Mouse (Mus musculus): ENCODE measurements around the gene Trim8. TPM values are rescaled to one million over a fixed set of nuclear protein-coding genes. Genes with fewer than 3 reads are reported as not detected.

The Trim8 gene
- total and polyA plus RNA-seq, 3 experiments, result 4.4 to 24.9 (median 12.0) TPM

DNA sequence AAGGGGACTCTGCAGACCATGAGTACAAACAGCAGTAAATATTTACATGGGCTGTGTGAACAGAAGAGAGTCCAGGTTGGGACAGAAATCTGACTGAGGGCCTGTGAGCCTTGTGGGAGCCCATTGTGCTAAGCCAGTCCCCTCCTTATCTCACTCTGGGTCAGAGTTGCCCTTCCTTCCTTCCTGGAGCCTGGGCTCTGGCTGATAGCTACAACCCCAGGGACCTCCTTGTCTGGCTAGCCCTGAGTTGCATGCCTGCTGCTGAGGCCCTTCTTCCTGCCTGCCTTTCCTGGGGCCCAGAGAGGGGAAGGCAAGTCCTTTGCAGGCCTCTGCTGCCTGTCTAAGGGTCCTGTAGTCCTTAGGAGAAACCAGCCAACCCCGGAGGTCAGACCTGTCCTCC is 46.5 kb upstream of the Trim8 start:
- dilution Hi-C loops (cut with MboI; ENCODE audit: extremely low pct_ligation_motif_present, extremely low pct_unique_long_range_greater_than_20kb, low sequenced_read_pairs), result no loop called here
- TF ChIP-seq ZKSCAN1 (IDR thresholded peaks at IDR 0.05; ENCODE audit: borderline replicate concordance, low read depth, low read length) (no peak), KAT2A (IDR thresholded peaks at IDR 0.05; ENCODE audit: insufficient replicate concordance, low read length) (no peak), HCFC1 (IDR thresholded peaks at IDR 0.05; ENCODE audit: low read depth, low read length) (no peak), ETS1 (conservative IDR thresholded peaks at IDR 0.05; ENCODE audit: low read depth, low read length) (no peak), GABPA (IDR thresholded peaks at IDR 0.05; ENCODE audit: insufficient replicate concordance, low read depth, low read length) (no peak), PAX5 (IDR thresholded peaks at IDR 0.05; ENCODE audit: low read length) (no peak), NRF1 (IDR thresholded peaks at IDR 0.05; ENCODE audit: low read depth, low read length) (no peak), USF2 (conservative IDR thresholded peaks at IDR 0.05; ENCODE audit: low read depth, low read length) (no peak), CHD1 (IDR thresholded peaks at IDR 0.05; ENCODE audit: low read depth, low read length) (no peak), ZMIZ1 (IDR thresholded peaks at IDR 0.05; ENCODE audit: low read depth, low read length) (no peak), UBTF (IDR thresholded peaks at IDR 0.05; ENCODE audit: low read depth, low read length) (no peak), ZC3H11A (IDR thresholded peaks at IDR 0.05; ENCODE audit: low read depth, low read length) (no peak), CHD2 (IDR thresholded peaks at IDR 0.05; ENCODE audit: low read length) (no peak)
- Histone ChIP-seq H3K27me3 (replicated peaks) (no peaks in the 10 kb centered on the region), H3K9ac (ENCODE audit: insufficient read depth, low read depth) (no peak overlapping the region), H3K4me1 (ENCODE audit: control insufficient read depth in 1 of 2, insufficient read depth in 2 of 2) (peaks cover 8 to 26% of the 10 kb centered on the region in 2 experiments; a peak in 3 of 4 replicates), H3K9me3 (replicated peaks; ENCODE audit: low read length) (no peaks in the 10 kb centered on the region), H3K79me2 (replicated peaks; ENCODE audit: control insufficient read depth, extremely low read depth, insufficient read depth, poor library complexity, severe bottlenecking) (no peaks in the 10 kb centered on the region), H3K36me3 (replicated peaks in 1 of 2; ENCODE audit: control insufficient read depth in 1 of 2, insufficient read depth in 1 of 2, low read length in 1 of 2) (peaks cover 41 to 98% of the 10 kb centered on the region in 2 experiments), H3K4me2 (ENCODE audit: insufficient read depth, low read depth, poor library complexity, severe bottlenecking) (no peak overlapping the region), H3K4me3 (replicated peaks in 1 of 3; ENCODE audit: low read depth in 2 of 3, low read length in 2 of 3, poor library complexity in 1 of 3) (no peak overlapping the region), H3K27ac (ENCODE audit: insufficient read depth, low read depth) (no peak overlapping the region)
- in situ Hi-C loops (cut with MboI; ENCODE audit: low pct_ligation_motif_present, low pct_unique_long_range_greater_than_20kb, low sequenced_read_pairs), result no loop called here
- DNase-seq (ENCODE audit: extremely low read depth), result no peak

DNA sequence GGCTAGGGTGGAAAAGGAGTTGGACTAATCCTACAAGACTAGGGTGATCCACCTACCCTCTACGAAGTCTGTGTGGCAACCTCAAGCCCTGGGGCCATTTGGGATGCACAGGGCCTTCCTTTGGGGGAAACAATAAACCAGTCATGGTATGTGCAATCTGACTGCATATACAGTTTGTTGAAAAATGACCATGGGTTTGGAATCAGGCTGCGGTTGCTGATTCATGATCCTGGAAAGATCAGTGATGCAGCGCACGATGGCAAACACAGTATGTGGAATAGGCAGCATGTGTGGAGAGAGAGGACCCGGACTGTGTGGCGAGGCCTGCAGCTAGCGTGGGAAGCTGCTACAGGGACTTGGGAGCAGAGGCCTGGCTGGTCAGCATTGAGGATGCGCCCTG is 45.9 kb upstream of the Trim8 start:
- H3K9ac ChIP-seq (ENCODE audit: insufficient read depth, low read depth), result no peak overlapping the region
- H3K79me2 ChIP-seq (replicated peaks; ENCODE audit: control insufficient read depth, extremely low read depth, insufficient read depth, poor library complexity, severe bottlenecking), result no peaks in the 10 kb centered on the region
- H3K9me3 ChIP-seq (replicated peaks; ENCODE audit: low read length), result no peaks in the 10 kb centered on the region
- peaks cover 8 to 26% of the 10 kb centered on the region in 2 experiments; a peak in 3 of 4 replicates for H3K4me1 ChIP-seq (ENCODE audit: control insufficient read depth in 1 of 2, insufficient read depth in 2 of 2)
- dilution Hi-C loops (cut with MboI; ENCODE audit: extremely low pct_ligation_motif_present, extremely low pct_unique_long_range_greater_than_20kb, low sequenced_read_pairs) (no loop called here), in situ Hi-C loops (cut with MboI; ENCODE audit: low pct_ligation_motif_present, low pct_unique_long_range_greater_than_20kb, low sequenced_read_pairs) (no loop called here)
- no peaks in the 10 kb centered on the region for H3K27me3 ChIP-seq (replicated peaks)
- H3K27ac ChIP-seq (ENCODE audit: insufficient read depth, low read depth), result no peak overlapping the region
- TF ChIP-seq NRF1 (IDR thresholded peaks at IDR 0.05; ENCODE audit: low read depth, low read length) (no peak), ZC3H11A (IDR thresholded peaks at IDR 0.05; ENCODE audit: low read depth, low read length) (no peak), RAD21 (IDR thresholded peaks at IDR 0.05; ENCODE audit: low read depth, low read length) (no peak), ELF1 (IDR thresholded peaks at IDR 0.05; ENCODE audit: low read depth, low read length) (no peak), USF2 (conservative IDR thresholded peaks at IDR 0.05; ENCODE audit: low read depth, low read length) (no peak), UBTF (IDR thresholded peaks at IDR 0.05; ENCODE audit: low read depth, low read length) (no peak), ZNF384 (IDR thresholded peaks at IDR 0.05; ENCODE audit: low read depth, low read length) (no peak), NELFE (IDR thresholded peaks at IDR 0.05; ENCODE audit: low read depth, low read length) (no peak), CHD1 (IDR thresholded peaks at IDR 0.05; ENCODE audit: low read depth, low read length) (no peak), ZKSCAN1 (IDR thresholded peaks at IDR 0.05; ENCODE audit: borderline replicate concordance, low read depth, low read length) (no peak), SIN3A (IDR thresholded peaks at IDR 0.05; ENCODE audit: low read length) (no peak), E2F4 (IDR thresholded peaks at IDR 0.05; ENCODE audit: insufficient replicate concordance, low read depth, low read length) (no peak), POLR2A (IDR thresholded peaks at IDR 0.05; ENCODE audit: low read depth, low read length) (no peak), IRF4 (IDR thresholded peaks at IDR 0.05; ENCODE audit: low read depth, low read length) (no peak), CHD2 (IDR thresholded peaks at IDR 0.05; ENCODE audit: low read length) (no peak), TBP (conservative IDR thresholded peaks at IDR 0.05; ENCODE audit: low read depth, low read length) (no peak), CTCF (conservative IDR thresholded peaks at IDR 0.05 in 1 of 2, IDR thresholded peaks at IDR 0.05 in 1 of 2; ENCODE audit: low read depth in 2 of 2, low read length in 2 of 2) (no peak)
- DNase-seq (ENCODE audit: extremely low read depth), result no peak
- peaks cover 36 to 98% of the 10 kb centered on the region in 2 experiments for H3K36me3 ChIP-seq (replicated peaks in 1 of 2; ENCODE audit: control insufficient read depth in 1 of 2, insufficient read depth in 1 of 2, low read length in 1 of 2)
- H3K4me2 ChIP-seq (ENCODE audit: insufficient read depth, low read depth, poor library complexity, severe bottlenecking), result no peak overlapping the region
- no peak overlapping the region for H3K4me3 ChIP-seq (replicated peaks in 1 of 3; ENCODE audit: low read depth in 2 of 3, low read length in 2 of 3, poor library complexity in 1 of 3)
